Mouse (Mus musculus) left cerebral cortex, adult 11 months (tissue): ENCODE data around the gene Ptpn3.

Experiments used
- DNase-seq: peaks from one replicate; pipeline ENCODE4 v3.0.0; 2022; ENCODE audit warnings: low spot score

Gene Ptpn3

DNA sequence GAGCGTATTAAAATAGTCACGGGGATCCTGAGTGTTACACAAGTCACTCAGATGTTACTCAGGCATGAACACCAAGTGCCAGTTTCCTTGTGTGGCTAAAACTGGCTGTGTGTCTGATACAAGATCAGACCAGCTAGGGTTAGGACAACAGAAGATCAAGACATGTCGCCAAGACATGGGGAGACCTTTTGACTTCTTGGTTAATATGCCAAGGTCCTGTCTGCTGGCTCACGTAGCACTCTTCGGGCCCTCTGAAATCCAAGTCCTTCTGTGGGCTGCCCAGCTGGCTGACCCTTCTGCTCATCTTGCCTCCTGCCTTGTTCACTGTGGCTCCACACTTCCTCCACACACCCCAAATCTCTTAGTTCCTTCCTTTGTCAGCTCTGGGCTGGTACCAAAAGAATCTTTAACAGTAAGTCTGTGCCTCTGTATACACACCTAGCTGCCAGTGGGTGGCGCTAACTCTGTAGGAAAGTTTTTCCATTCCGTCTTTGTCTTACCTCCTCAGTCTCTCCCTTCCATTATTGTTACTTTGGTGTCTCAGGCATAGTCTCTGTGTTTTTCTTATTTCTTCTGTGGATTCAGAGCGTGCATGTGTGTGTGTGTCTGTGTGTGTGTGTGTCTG, 38.5 kb downstream of the Ptpn3 start:
- DNase-seq, result no peak

DNA sequence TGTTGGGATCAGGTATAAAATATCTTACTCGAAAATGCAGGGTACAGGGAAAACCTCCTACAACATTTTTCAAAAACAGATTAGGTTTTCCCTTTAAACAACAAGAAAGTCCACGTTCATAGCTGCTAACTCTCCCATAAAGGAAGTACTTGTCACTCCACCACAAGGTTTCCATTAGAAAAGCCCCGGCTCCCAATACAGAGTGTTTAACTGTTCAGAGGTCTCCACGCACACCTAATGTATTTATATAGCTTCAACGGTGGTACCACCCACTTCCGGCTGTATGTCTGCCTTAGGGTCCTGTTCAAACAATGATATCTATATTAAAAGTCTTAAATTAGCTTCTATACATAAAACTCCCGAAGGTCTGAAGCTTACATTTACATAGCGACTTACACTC, 39.2 kb downstream of the Ptpn3 start:
- DNase-seq, result no peak

DNA sequence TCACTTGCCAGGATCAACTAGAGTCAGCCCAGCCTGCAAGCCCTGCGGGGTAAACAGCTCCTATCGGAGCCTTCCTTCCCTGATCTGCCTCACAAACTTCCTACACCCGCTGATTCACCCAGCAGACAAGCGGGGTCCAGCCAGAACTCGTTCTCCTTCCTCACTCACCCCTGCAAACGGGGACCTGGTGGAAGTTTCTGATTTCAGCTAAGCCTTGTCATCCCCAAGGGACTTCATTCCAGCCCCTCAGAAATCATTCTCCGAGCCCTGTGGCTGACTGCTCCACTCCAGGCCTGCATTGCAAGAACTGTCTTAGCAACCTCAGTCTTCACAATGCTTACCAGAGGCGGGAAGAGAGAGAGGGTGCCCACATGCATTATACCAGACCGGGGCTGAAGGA, 39.8 kb downstream of the Ptpn3 start:
- no peak for DNase-seq

DNA sequence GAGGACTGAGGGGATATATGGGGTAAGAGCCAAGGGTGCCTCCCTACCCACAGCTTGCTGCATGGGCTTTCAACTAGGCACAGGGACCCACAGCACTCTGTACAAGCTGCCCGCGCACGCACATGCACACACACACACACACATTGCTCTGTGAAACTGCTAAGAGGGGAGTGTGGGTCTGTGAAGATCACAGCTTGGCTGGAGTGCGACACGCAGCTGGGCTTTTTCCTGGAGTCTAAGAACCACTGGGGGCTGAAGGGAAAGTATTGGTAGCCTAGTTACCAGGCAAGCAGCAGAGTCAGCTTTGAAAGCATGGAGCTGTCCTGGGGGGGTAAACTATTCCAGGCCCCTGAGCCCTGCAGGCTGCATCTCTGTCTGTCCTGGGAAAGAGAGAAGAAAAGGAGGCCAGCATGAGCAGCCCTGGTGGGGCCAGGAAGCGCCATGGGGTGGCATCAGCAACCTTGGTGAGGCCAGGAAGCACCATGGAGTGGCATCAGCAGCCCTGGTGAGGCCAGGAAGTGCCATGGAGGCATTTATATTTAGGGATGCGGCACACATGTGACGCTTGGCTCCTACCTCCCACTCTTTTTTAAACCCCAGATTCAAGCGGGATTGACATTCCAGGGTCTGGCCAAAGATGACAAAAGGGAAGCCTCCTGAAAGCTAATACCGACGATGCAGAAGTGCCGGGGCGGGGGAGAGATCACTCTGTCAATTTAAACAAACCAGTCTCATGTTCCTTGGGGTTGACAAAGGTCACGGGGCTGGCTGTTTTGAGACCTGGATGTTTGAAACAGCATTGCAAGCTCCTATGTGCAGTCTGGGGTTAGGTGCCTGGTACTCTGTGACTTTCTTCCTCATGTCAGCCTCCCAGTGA, 43.2 kb downstream of the Ptpn3 start:
- no peak for DNase-seq

DNA sequence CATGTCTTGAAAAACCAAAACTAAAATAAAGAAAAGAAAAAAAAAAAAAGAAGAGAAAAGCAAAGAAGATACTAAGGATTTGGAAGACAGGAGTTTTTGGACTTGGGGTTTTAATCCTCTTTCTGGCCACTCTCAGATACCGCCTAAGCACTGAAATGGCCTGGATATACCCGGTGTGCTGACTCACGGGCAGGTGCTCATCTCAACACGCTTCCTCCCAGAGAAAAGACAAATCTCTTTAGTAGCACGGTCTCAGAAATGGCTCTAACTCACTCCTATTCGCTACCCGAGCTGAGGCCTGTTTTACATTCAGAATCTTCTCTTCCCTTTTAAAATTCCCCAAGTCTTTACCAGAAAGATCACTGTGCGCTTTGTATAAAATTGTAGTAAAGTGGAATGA, 44.2 kb downstream of the Ptpn3 start:
- DNase-seq, result no peak

DNA sequence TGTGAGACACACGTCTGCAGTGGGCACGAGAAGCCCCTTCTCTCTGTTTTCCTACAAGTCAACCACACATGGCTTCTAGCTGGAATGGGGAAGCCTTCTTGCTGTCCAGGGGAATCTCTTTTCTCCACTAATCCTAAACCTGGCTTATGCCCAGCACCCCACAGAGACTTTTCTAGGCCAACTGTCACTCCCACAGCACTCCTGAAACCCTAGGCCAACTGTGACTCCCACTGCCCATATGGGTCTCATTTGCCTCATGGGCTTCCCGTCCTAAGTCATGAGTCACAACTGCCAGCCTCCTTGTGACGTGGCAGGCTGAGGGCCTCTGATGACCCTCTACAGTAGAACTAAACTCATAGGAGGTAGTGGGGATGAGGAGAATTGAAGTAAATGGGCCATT, 44.9 kb downstream of the Ptpn3 start:
- no peak for DNase-seq

DNA sequence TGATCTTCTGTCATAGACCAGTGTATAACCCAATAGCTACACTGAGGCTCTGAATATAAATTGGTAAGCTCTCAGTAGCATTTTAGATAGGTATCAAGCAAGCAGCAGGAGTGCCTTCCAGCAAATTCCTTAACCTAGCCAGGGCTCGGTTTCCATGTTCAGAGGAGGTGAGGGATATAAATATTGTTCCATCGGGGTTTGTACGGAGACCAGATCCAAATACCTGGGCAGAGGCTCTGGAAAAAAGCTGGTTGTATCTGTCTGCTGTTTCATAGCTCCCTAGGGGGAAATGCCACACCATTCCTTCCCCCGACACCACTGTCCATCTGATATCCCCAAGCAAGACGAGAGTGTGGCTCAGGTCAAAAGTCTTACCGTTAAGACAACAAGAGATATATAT, 47.2 kb downstream of the Ptpn3 start:
- DNase-seq, result no peak

DNA sequence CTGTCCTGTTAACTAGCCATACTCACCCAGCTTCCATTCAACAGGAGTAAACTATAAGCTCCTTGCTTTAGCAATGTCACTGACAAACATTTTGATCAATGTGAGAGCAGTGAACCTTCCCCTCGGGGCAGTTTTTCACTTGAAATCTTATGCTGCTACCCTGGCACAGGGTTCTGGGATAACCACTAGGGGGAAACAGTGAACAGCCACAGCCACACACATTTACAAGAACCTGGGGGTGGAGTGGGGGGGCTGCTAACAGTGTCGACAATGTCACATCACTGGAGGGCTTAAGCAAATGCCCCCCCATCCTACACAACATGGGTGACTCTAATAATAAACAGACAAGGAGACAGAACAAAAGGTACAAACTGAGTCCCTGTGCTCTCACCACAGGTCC, 51.0 kb downstream of the Ptpn3 start:
- DNase-seq, result no peak

DNA sequence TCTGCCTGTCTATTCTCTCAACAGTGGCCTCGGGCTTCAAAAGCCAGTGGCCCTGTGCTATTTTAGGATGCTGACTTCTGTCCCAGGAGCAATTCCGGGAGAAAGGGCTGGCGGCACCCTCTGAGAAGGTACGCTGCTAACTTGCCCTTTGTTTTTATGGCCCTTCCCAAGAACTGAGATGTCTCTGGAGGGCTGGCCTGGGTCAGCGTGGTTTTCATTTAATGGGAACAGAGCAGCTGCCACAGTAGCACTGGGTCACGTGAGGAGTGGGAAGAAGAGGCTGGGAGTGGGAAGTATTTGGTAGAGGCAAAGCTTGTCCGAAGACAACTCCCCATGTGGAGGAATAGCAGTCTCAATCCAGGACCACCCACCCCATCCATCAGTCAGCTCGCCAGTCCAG, 52.5 kb downstream of the Ptpn3 start:
- no peak for DNase-seq

DNA sequence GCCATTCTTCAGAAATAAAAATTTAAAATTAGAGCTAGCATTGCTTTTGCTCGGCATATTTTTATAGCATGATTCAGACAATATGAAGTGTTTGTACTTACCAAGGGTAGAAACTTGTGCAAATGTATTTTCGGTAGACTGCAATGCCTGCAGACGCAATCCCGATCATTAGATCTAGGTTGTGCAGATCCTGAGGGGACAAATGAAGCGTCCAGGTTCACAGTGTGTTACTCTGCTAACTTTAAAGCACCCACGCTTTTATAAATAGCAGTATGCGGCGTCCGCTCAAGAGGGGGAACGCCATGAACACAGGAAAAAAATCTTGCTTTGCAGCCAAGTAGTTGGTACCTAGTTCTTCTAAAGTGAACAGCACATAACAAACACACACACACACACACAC, 56.8 kb downstream of the Ptpn3 start:
- no peak for DNase-seq

DNA sequence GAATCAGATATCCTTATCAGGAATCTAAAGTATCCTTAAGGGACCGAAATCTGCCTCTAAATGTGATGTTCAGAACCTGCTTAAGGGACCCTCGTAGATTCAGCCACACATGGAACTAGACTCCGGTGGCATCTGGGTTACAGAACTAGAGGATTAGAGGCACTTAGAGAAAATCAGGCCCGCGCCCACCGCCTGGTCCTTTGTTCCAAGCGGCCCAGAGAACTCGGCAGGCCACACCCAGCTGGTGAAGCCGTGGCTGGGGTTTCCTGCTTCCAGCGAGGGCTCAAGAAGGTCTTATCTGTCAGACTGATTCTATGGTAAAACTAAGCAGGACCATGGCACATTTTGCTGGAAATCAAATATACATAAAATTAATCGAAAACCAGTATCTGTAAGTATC, 58.3 kb downstream of the Ptpn3 start:
- DNase-seq, result no peak

DNA sequence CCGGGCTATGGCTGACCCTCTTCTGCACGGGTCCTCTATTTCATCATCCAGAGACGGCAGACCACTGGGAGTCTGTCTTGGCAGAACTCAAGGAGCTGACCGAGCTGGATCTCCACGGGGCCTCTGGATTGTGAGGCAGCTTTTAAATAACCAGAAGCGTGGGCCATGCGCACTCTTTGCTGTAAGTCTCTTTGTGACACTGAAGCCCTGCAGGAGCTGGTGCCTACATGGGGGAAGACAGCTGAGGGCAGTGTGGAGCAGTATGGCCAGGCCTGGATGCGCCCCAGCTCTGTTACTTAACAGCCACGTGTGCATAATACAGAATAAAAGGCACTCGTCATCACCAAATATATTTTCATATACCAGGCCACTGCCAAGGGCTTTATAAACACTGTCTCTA, 60.7 kb downstream of the Ptpn3 start:
- DNase-seq, result no peak

DNA sequence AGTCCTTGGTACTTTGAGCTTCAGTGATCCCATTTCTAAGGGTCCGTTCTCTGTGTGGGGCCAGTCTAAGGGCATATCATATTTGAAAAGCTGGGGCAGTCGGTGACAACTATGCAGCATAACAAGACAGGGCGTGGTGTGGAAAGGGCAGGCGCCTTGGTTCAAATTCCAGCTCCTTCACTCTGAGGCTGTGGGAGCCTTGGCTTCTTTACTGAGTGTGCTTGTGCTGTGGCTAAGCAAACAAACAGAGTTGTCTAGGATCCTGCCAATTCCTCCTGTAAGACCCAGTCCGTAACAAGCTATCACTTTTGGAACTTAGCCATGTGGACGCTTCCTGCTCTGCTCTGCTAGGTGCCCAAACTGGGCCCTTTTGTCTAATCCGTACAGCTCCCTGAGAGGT, 61.5 kb downstream of the Ptpn3 start:
- DNase-seq, result no peak

DNA sequence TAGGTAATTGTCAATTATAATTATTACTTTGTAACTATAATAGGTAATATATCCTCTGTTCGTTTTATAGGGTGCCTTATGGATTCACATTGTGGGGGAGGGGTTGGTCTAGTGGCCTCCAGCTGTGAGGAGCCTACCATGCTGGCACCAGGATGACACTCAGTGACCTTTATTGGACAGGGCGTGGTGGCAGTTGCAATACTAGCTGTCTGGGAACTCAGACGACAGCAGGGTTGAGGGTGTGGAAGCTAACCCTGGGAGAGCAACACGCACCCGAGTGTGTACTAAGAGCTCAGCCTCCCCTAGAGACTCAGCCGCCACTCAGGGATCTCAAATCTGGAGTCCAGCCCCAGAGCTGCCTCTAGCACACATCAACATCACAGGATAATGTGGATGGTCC, 62.5 kb downstream of the Ptpn3 start:
- no peak for DNase-seq

DNA sequence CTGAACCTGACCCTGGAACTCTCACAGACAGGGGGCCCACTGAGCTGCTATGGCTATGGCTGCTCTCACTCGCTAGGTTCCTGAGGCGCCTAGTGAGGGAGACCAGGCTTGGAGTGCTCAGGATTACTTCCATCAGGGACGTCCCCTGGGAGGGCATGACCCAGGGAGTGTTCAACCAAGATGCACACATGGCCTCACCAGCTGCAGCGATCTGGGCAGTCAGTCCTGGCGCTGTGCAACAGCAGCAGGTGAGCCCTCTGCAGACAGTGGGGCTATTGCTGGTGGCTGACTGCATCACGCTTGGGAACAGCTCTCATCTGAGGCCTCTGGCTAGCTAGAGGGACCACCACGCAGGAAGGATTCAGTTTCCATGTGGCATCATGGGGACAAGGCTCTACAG, 63.5 kb downstream of the Ptpn3 start:
- DNase-seq, result no peak

DNA sequence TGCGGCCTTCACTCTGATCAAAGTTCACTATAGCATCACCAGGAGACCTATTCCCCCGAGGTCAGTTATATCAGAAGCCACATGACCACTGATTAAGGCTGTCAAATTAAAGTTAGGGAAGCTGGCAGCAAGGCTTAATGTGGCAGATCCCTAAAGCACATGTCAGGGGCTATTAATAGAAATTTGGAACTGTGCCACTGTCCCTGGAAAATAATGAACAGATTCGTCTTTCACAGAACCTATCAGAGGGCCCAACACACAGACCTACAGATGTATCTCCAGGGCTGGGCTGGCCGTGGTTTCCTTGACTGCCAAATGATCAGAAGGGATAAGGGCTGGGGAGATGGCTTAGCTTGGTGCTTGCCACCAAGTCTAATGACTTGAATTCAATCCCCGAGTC, 65.1 kb downstream of the Ptpn3 start:
- no peak for DNase-seq

DNA sequence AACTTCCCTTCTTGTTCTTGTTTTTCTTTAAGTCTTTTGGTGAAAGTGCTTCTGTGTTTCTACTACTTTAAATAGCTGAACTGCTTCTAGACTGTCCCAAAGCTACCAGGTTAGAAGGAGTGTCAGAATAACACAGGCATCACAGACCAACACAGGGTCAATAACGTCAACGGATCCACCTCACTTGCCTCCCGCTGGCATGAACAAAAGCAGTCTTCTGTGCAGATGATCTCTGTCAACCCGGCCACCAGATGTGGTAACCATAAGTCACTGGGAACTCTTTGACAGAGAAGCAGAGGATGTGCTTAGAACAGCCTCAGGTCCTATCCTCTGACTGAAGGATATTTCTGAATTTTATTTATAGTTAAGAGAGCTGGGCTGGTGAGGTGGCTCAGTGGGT, 65.9 kb downstream of the Ptpn3 start:
- DNase-seq, result no peak

DNA sequence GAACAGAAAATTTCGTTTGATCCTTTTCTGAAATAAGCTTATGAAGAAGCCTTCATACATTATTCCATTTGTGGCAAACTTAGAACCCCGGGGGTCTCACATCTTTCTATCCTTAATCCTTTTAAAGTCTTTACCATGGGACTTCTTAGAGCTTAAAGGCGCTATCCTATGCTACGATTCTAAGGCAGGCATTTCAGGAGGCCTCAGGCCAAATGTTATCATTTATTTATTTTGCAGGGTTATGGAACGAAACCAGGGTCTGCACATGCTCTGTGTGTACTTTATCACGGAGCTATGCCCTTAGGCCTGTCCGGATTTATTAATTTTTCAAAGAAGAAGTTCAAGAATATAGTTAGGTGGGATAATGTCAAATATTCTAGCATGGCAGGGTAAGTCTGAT, 67.3 kb downstream of the Ptpn3 start:
- no peak for DNase-seq

DNA sequence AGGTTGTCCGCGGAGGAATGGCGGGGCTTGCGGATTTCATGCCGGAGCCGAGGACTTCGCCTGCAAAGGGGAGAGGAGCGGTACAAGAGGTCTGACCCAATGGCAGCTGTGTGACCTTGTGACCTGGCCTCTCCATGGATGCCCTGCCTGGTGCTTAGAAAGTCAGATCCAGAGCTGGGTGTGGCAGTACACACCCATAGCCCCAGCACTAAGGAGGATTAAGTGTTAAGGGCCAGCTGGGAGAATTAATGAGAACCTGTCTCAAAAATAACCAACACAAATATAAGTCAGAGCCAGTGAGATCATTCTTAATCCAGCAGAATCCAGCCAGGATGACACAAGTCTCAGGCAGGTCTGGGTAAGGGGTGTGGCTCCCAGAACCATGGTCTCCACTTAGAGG, 69.2 kb downstream of the Ptpn3 start:
- DNase-seq, result no peak

DNA sequence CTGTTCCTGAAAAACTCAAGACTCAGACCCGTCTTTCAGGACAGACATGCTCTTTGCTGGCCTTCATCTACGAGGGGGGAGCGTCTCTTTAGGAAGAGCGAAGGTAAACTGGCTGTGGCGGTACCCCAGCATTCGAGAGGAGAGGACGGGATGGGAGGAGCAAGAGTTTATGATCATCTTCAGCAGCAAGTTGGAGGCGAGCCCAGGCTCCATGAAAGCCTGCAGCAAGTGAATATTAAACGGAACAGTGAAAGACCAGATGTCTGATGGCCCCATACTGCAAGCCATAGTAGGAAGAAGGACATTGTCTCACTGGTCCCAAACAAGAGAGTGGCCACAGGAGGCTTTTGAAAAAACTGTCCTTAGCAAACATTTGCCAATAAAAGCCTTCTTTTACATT, 70.3 kb downstream of the Ptpn3 start:
- no peak for DNase-seq

DNA sequence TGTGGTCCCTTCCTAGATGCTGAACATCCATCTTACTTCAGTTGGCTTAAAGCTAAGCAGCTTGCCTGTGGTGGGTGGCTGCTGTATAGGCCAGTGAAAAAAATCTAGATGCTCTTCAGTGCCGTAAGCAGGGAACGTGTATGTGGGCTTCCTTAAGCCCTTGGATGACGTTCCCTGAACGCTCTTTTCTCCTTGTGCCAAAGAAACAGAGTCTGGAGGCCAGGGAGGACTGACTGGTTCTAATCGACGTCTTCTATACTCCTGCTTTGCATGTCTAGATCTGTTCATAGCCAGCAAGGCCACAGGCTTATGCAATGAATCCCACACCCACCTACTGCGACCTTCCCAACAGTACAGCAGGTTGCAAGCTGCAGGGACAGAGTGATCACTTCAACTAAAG, 71.3 kb downstream of the Ptpn3 start:
- DNase-seq, result no peak

DNA sequence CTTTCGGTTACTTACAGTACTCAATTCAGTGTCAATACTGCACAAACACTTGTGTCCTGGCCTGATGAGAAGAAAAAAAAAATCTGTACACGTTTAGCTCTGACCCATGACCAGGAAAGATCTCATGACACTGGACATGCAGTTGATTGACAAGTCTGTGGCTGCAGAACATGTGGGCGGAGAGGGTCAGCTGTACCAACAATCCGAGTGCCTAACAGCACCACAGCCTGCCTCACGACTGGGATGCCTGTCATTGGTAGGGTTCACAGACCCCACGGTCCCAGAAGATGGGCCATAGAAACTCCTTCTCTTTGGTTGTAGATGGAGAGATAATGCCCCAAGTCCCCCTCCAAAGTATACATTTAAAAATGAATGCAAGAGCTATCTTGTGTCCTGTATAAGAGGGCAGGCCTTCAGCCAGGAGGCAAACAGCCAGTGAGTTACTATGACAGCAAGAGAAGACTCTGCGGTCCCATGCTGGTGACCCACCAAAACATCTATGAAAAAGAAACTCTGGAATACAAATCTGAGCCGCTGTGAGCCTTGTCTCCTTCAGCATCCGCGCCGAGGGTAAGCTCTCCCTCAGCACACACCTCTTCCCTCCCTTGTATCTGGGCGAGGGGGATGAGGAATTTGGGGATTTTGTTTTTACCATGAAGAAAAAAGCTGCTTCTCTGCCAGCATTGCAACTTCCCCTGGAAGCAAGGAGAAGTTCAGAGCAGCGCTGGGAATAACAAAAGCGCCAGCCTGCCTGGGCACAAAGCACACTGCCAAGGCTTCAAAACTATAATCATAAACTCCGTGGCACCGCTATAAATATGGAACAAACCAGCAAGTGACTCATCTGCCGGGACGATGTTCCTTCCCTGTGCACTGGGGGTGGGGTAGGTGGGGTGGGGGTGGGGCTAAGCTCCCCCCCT, 72.8 kb downstream of the Ptpn3 start:
- DNase-seq, result no peak

DNA sequence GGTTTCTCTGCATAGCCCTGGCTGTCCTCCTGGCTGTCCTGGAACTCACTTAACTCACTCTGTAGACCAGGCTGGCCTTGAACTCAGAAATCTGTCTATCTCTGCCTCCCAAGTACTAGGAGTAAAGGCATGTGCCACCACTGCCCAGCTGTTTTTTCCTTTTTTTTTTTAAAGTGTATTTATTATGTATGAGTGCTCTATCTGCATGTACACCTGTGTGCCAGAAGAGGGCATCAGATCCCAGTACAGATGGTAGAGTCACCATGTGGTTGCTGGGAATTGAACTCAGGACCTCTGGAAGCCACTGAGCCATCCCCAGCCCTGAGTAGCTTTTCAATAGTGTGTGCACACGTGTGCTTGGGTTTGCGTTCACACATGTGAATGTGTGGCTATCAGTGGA, 76.9 kb downstream of the Ptpn3 start:
- DNase-seq, result no peak
